Mouse (Mus musculus): ENCODE results near the gene Tmc6. TPM values are rescaled to one million over a fixed set of nuclear protein-coding genes. Genes with fewer than 3 reads are reported as not detected.

Tmc6 gene
- polyA plus RNA-seq, 1 experiment from 2014 or later: 55.5 TPM

DNA sequence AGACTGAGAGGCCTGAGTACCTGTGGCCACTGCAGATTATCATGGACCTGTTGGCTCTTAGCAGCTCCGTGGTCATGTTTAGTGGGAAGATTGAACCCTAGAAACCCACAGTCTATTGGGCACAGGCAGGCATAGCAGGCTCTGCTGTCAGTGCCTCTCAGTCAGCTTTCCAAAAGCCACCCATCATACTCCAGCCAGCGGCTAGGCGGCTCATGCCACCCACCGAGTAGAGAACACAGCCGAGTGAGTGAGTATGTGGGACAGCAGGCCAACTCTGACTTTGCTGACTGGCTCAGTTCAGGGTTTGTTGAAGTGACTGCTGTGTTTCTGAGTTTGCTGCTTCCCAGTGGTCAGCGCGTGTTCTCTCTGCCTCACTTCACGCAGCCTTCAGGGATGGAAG lies 39.8 kb downstream of the Tmc6 start:
- Histone ChIP-seq H3K9ac (no peak overlapping the region), H3K36me3 (peaks cover 98% of the 10 kb centered on the region), H3K4me3 (no peak overlapping the region), H3K27me3 (replicated peaks) (no peaks in the 10 kb centered on the region), H3K27ac (no peak overlapping the region), H3K4me1 (peaks cover 6% of the 10 kb centered on the region), H3K4me2 (no peak overlapping the region), H3K9me3 (replicated peaks) (no peaks in the 10 kb centered on the region)
- no peak for ATAC-seq
- WGBS (ENCODE audit: insufficient replicate concordance): 83% methylated on average over 8 of the region's 8 CpGs

DNA sequence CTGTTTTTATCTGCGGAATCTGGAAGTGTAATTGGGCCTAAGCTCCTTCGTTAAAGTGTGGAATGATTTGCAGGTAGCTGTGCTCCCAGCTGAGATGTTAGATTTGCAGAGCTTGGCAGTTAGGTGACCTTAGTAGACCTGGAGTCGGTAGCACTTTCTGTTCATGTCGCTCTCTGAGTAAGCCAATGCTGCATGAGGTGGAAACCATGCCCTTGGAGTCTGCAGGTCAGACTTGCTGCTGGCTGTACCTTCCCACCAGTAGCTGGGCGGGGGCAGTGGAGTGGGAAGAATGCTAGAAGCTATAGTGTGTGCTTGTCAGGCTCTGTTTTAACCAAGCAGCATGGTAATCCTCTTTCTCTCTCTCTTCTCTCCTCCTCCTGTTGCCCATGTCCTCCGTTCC lies 40.9 kb downstream of the Tmc6 start:
- no peak overlapping the region for H3K4me2 ChIP-seq
- no peak for ATAC-seq
- 86% methylated on average over 6 of the region's 6 CpGs for WGBS (ENCODE audit: insufficient replicate concordance)
- no peak overlapping the region for H3K4me3 ChIP-seq
- H3K9me3 ChIP-seq (replicated peaks): no peaks in the 10 kb centered on the region
- H3K27ac ChIP-seq: no peak overlapping the region
- no peak overlapping the region for H3K9ac ChIP-seq
- H3K36me3 ChIP-seq: peaks cover 98% of the 10 kb centered on the region
- peaks cover 6% of the 10 kb centered on the region for H3K4me1 ChIP-seq
- H3K27me3 ChIP-seq (replicated peaks): no peaks in the 10 kb centered on the region

DNA sequence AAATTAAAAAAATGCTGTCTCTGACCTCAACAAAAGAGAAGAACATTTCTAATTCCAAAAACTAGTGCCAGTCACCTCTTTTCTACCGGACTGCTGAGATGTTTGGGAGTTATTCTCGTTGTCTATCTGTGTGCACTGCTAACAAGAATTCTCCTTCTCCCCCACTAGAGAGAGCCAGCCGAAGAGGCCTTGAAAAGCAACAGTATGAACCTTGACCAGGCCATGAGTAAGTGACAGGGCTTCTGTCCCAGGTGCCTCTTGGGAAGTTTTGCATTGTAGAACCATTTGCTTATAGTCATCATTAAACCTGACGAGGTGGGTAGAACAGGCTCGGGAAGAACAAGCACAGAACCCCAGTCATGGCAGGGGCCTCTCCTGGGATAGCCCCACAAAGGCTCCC lies 43.9 kb downstream of the Tmc6 start:
- no peak overlapping the region for H3K4me2 ChIP-seq
- H3K4me1 ChIP-seq: peaks cover under 1% of the 10 kb centered on the region
- no peak overlapping the region for H3K27ac ChIP-seq
- H3K9ac ChIP-seq: no peak overlapping the region
- no peak for ATAC-seq
- H3K4me3 ChIP-seq: no peak overlapping the region
- peaks cover 94% of the 10 kb centered on the region for H3K36me3 ChIP-seq
- H3K27me3 ChIP-seq (replicated peaks): no peaks in the 10 kb centered on the region
- WGBS (ENCODE audit: insufficient replicate concordance): 85% methylated on average over 5 of the region's 5 CpGs
- no peaks in the 10 kb centered on the region for H3K9me3 ChIP-seq (replicated peaks)

DNA sequence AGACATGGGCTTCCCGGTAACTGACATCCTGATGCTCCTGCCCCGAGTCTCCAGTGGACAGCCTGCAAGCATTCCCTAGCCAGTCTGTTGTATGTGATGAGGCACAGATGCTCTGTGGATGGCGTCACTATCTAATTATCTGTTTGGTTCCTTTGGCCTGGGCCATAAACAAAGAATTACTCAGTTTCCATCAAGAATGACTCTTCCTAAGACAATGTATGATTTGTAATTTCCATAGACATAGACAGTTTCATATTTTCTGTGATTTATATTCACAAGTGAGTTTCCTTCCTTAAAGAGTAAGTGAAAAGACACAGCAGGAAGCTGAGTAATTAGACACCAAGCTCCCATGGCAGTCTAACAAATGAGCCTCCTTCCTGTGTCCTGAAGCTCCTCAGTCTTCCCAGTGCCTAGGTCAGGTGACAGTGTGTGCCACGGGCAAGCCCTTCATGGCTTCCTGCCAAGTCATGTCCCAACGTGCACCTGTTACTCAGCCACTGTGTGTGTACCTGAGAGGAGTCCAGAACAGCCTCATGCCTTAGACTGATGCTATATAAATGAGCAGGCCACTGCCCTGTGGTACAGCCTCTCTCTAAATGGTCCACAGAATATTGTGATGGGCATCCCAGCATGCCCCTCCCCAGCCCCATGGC lies 45.8 kb downstream of the Tmc6 start:
- 67% methylated on average over 5 of the region's 5 CpGs for WGBS (ENCODE audit: insufficient replicate concordance)
- Histone ChIP-seq H3K36me3 (peaks cover 79% of the 10 kb centered on the region), H3K4me1 (no peaks in the 10 kb centered on the region), H3K9ac (no peak overlapping the region), H3K4me2 (no peak overlapping the region), H3K27ac (no peak overlapping the region), H3K27me3 (replicated peaks) (no peaks in the 10 kb centered on the region), H3K4me3 (no peak overlapping the region), H3K9me3 (replicated peaks) (no peaks in the 10 kb centered on the region)
- no peak for ATAC-seq

DNA sequence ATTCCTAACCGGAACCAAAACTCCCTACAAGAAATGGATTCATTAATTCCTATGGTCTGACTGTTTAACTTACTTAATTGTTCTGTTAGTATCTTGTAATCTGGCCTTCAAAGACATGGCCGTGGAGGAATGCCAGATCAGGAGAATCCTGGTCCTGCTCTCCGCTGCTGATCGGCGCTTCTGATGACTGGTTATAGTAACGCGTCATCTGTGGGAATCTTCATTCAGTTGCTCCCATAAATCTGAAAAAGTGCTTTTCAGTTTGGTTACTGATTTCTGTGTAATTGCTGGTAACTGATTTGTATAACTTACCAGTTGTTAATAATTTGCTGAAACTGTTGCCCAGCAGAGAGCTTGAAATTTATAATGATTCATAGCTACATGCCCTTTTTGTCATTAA lies 50.5 kb downstream of the Tmc6 start:
- ATAC-seq: no peak
- 89% methylated on average over 7 of the region's 7 CpGs for WGBS (ENCODE audit: insufficient replicate concordance)
- Histone ChIP-seq H3K9ac (no peak overlapping the region), H3K4me3 (no peak overlapping the region), H3K4me1 (0 out of 2 replicates have a peak, but pooled peaks cover 3% of the 10 kb centered on the region), H3K27me3 (replicated peaks) (no peaks in the 10 kb centered on the region), H3K27ac (no peak overlapping the region), H3K9me3 (replicated peaks) (no peaks in the 10 kb centered on the region), H3K4me2 (no peak overlapping the region), H3K36me3 (peaks cover 33% of the 10 kb centered on the region)

DNA sequence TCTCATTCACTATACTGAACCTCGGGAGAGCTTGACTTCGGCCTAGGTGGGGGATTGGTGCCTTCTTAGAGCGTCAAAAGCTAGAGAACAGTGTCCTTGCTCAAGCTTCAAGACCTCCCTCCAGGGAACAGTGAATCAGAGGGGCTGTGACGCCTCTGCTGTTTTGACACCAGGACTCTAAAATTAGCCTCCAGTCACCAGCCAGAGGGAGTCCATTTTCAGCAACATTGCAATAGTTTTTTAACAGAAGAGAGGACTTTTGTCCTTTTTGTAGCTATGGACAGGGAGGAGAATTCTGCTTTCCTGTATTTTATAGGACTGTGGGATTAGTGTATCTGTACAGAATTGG lies 51.5 kb downstream of the Tmc6 start:
- H3K36me3 ChIP-seq: peaks cover 23% of the 10 kb centered on the region
- no peak overlapping the region for H3K4me2 ChIP-seq
- no peak for ATAC-seq
- 0 out of 2 replicates have a peak, but pooled peaks cover 3% of the 10 kb centered on the region for H3K4me1 ChIP-seq
- no peak overlapping the region for H3K27ac ChIP-seq
- H3K4me3 ChIP-seq: no peak overlapping the region
- no peak overlapping the region for H3K9ac ChIP-seq
- no peaks in the 10 kb centered on the region for H3K27me3 ChIP-seq (replicated peaks)
- no peaks in the 10 kb centered on the region for H3K9me3 ChIP-seq (replicated peaks)
- 78% methylated on average over 4 of the region's 4 CpGs for WGBS (ENCODE audit: insufficient replicate concordance)

DNA sequence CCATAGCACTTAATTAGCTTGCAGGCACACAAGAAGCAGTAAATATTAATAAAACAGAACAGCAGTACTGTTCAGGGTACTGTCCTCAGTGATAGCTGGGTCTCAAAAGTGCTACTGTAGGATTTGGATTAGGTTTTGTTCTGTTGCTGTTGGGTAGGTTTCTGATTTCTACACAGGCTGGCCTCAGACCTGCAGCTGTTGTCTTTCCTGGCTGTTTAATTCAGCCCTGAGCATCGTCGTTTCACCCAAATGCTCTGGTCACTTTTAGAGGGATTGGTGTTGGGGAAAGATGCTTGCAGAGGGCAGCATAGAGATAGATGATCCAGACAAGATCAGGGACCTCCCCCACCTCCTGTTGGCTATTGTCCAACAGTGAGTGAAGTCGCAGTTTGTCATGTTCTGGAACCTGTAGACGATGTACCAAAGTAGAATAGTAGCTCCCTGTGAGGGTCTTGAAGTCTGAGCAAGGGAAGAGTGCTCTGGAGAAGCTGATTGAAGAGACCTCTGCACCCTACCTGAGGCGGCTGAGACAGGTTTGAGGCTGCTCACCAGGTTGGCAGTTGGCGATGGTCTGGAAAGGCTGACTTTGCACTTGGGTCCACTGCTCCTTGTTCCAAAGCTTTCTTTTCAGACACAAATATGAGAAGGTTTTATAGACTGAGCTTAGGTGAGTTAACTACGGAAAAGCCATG lies 52.1 kb downstream of the Tmc6 start:
- Histone ChIP-seq H3K4me3 (no peak overlapping the region), H3K4me1 (0 out of 2 replicates have a peak, but pooled peaks cover 3% of the 10 kb centered on the region), H3K27me3 (replicated peaks) (no peaks in the 10 kb centered on the region), H3K27ac (no peak overlapping the region), H3K9ac (no peak overlapping the region), H3K4me2 (no peak overlapping the region), H3K36me3 (peaks cover 18% of the 10 kb centered on the region), H3K9me3 (replicated peaks) (no peaks in the 10 kb centered on the region)
- 75% methylated on average over 7 of the region's 7 CpGs for WGBS (ENCODE audit: insufficient replicate concordance)
- ATAC-seq: no peak

DNA sequence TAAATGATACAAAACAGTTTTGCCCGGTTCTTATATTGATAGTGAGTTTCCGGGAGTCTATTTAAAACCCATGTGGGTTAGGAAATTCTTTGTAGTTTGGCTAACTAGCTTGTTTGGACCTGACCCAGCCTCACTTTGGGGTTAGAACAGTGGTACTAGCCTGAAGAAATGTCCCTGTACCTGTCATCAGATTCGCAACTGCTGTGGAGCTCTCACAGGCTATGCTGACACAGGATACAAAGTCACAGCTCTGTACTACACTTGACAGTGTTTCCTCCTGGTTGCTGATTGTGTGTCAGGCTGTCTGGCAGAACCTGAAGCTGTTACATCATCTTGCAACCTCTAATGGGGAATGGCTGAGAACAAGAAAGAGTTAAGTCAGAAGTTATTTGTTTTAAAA lies 52.7 kb downstream of the Tmc6 start:
- Histone ChIP-seq H3K4me2 (no peak overlapping the region), H3K27me3 (replicated peaks) (no peaks in the 10 kb centered on the region), H3K4me1 (0 out of 2 replicates have a peak, but pooled peaks cover 3% of the 10 kb centered on the region), H3K27ac (no peak overlapping the region), H3K9ac (no peak overlapping the region), H3K4me3 (no peak overlapping the region), H3K9me3 (replicated peaks) (no peaks in the 10 kb centered on the region), H3K36me3 (peaks cover 14% of the 10 kb centered on the region)
- no peak for ATAC-seq
- WGBS (ENCODE audit: insufficient replicate concordance): 84% methylated on average over 3 of the region's 3 CpGs

DNA sequence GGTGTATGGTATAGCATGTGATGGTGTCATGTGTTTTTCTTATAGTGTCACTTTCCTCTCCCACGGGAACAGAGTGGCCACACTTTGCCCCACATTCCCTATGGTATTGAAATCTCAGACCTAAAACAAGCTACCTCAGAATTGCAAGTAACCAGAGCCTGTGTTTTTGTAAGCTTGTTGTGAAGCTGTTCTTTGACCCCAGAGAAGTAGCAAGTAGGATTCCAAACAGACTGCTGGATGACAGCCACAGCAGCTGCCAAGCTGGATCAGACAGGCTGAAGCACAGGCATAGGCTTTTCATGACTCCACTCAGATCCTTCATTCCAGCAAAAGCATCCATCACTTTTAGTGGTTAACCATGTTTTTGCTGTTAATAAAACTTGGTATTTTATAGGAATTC lies 53.2 kb downstream of the Tmc6 start:
- Histone ChIP-seq H3K9ac (no peak overlapping the region), H3K9me3 (replicated peaks) (no peaks in the 10 kb centered on the region), H3K4me1 (peaks cover 5% of the 10 kb centered on the region; the same call in 1 of the 2 replicates), H3K36me3 (peaks cover 12% of the 10 kb centered on the region), H3K27ac (no peak overlapping the region), H3K27me3 (replicated peaks) (no peaks in the 10 kb centered on the region), H3K4me3 (no peak overlapping the region), H3K4me2 (no peak overlapping the region)
- no peak for ATAC-seq
- WGBS (ENCODE audit: insufficient replicate concordance): 76% methylated on average over 1 of the region's 1 CpGs

DNA sequence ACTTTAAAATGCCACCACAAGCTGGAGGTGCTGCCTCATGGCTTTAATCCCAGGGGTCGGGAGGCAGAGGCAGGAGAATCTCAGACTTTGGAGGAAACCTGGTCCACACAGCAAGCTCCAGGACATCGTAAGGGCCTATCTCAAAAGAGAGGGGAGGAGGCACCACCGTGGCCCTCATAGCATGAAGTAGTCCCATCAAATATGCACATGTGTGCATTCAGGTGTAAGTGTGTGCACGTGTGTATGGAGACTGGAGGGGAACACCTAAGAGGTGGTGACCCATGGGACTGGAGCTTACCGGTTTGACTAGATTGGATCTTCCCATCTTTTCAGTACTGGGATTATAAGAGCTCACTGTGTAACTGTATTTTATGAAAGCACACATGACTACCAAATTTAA lies 53.8 kb downstream of the Tmc6 start:
- Histone ChIP-seq H3K27ac (no peak overlapping the region), H3K9ac (no peak overlapping the region), H3K4me3 (no peak overlapping the region), H3K27me3 (replicated peaks) (no peaks in the 10 kb centered on the region), H3K4me2 (no peak overlapping the region), H3K4me1 (peaks cover 8% of the 10 kb centered on the region; the same call in 1 of the 2 replicates), H3K36me3 (peaks cover 12% of the 10 kb centered on the region), H3K9me3 (replicated peaks) (no peaks in the 10 kb centered on the region)
- 75% methylated on average over 5 of the region's 5 CpGs for WGBS (ENCODE audit: insufficient replicate concordance)
- ATAC-seq: no peak

DNA sequence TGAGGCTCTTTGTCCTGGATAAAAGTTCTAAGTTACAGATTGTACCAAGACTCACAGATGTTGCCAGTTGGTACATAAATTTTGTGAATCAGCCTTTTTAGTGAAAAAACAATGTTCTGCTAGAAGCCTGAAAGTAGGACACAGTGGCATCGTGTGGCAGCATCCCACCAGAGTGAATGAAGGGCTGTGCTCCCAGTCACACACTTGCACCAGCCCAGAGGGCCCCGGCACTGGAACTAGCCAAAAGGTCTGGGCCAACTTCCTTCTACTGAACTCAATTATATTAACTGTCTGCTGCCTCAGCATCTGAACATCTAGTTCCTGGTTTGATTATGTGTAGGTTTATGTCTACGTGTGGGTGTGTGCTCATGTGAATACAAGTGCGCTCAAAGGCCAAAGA lies 55.0 kb downstream of the Tmc6 start:
- H3K9me3 ChIP-seq (replicated peaks): no peaks in the 10 kb centered on the region

DNA sequence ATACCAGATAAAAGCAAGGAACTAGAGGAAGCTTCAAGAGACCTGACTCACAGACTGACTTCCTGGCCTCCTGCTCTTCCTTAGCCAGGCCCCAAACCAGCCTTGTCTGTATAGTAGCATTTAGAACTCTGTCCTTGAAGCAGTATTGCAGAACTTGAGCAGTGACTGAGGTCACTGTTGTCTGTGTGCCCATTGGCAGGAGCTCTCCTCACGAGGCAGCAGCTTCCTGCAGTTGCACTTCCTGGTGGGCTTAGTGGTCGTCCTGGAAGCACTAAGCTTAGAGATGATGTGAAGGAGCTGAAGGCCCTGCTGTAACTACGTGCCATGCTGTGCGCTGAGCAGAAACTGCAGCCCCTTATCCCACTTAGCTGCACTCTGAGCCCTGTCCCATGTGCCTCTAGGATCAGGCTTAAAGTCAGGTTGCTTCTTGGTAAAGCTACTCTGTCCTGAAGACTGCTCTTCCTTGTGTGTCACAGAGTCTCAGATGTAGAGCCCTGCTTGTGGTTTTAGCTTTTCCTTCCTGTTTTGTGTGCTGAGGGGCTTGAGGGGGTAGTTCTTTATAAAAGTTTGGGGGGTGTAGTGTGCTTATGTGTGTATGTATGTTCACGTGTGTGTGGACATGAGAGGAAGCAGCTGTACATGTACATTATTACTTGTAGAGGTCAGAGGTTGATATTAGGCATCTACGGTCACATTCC lies 57.2 kb downstream of the Tmc6 start:
- H3K4me3 ChIP-seq: no peak overlapping the region
- H3K27me3 ChIP-seq (replicated peaks): no peaks in the 10 kb centered on the region
- peaks cover 8% of the 10 kb centered on the region; the same call in 1 of the 2 replicates for H3K4me1 ChIP-seq
- no peaks in the 10 kb centered on the region for H3K9me3 ChIP-seq (replicated peaks)
- no peak overlapping the region; the same call in 1 of the 2 replicates for H3K9ac ChIP-seq
- ATAC-seq: no peak
- WGBS (ENCODE audit: insufficient replicate concordance): 46% methylated on average over 6 of the region's 6 CpGs
- H3K4me2 ChIP-seq: no peak overlapping the region
- H3K27ac ChIP-seq: peak overlapping the region; percentile 34; the same call in 1 of the 2 replicates
- H3K36me3 ChIP-seq: peaks cover 41% of the 10 kb centered on the region

More for the DNA sequence above, 55.0 kb downstream of the Tmc6 start:
- H3K27me3 ChIP-seq (replicated peaks): no peaks in the 10 kb centered on the region
- no peak for ATAC-seq
- H3K4me2 ChIP-seq: no peak overlapping the region
- H3K4me1 ChIP-seq: peaks cover 8% of the 10 kb centered on the region; the same call in 1 of the 2 replicates
- H3K36me3 ChIP-seq: peaks cover 19% of the 10 kb centered on the region
- no peak overlapping the region for H3K27ac ChIP-seq
- WGBS (ENCODE audit: insufficient replicate concordance): 83% methylated on average over 4 of the region's 4 CpGs
- H3K9ac ChIP-seq: no peak overlapping the region
- no peak overlapping the region for H3K4me3 ChIP-seq
